In genomic region chr13:49420754-49421605, GRCm38 (mm10) we compare ENCODE assay signal across 8 mouse cellular contexts. TPM values are rescaled to one million over a fixed set of nuclear protein-coding genes. Genes with fewer than 3 reads are reported as not detected.
DNase-seq lines count a peak whose midpoint lies in the region; ATAC-seq lines count a peak whose summit lies in the region.

Gene Ippk, plus strand, starts transcription at chr13:49421249.

- peak within 1 kb of the TSS; percentile 89 for H3K4me3 ChIP-seq in brown adipose tissue, adult 24 weeks (ENCODE audit: insufficient read depth, low read depth, low read length)
- H3K4me3 ChIP-seq in heart, embryonic 13.5 days: peak within 1 kb of the TSS; percentile 93
- H3K4me3 ChIP-seq in liver, embryonic 12.5 days: peak within 1 kb of the TSS; percentile 83
- H3K4me3 ChIP-seq in stomach, embryonic 15.5 days (replicated peaks): peak within 1 kb of the TSS; percentile 81

- ATAC-seq in heart, embryonic 13.5 days (ENCODE audit: extremely low read depth, insufficient number of reproducible peaks, low FRiP score, low TSS enrichment): peak; percentile 93
- peak; percentile 98 for ATAC-seq in liver, embryonic 12.5 days
- peak; percentile 98 for ATAC-seq in stomach, embryonic 15.5 days (ENCODE audit: insufficient read depth, low FRiP score, low read depth)

- WGBS in heart, embryonic 13.5 days: under 1% methylated on average over 69 of the region's 69 CpGs
- WGBS in liver, embryonic 12.5 days (ENCODE audit: insufficient replicate concordance): under 1% methylated on average over 69 of the region's 69 CpGs
- under 1% methylated on average over 69 of the region's 69 CpGs for WGBS in stomach, embryonic 15.5 days

- no peaks in the 10 kb centered on the region for H3K36me3 ChIP-seq in heart, embryonic 13.5 days
- 0 out of 2 replicates have a peak, but pooled peaks cover 5% of the 10 kb centered on the region for H3K36me3 ChIP-seq in liver, embryonic 12.5 days
- H3K36me3 ChIP-seq in stomach, embryonic 15.5 days: no peaks in the 10 kb centered on the region

- H3K4me1 ChIP-seq in brown adipose tissue, adult 24 weeks (ENCODE audit: control insufficient read depth, insufficient read depth, insufficient read length, low read length): peaks cover 13% of the 10 kb centered on the region
- H3K4me1 ChIP-seq in heart, embryonic 13.5 days: peaks cover 28% of the 10 kb centered on the region
- peaks cover 53% of the 10 kb centered on the region for H3K4me1 ChIP-seq in liver, embryonic 12.5 days
- peaks cover 18% of the 10 kb centered on the region for H3K4me1 ChIP-seq in stomach, embryonic 15.5 days

- no peaks in the 10 kb centered on the region for H3K9me3 ChIP-seq in heart, embryonic 13.5 days
- H3K9me3 ChIP-seq in liver, embryonic 12.5 days (replicated peaks): no peaks in the 10 kb centered on the region
- H3K9me3 ChIP-seq in stomach, embryonic 15.5 days: no peaks in the 10 kb centered on the region

- peak within 1 kb of the TSS; percentile 93 for H3K27ac ChIP-seq in brown adipose tissue, adult 24 weeks (replicated peaks; ENCODE audit: low read depth, low read length)
- peak within 1 kb of the TSS; percentile 87 for H3K27ac ChIP-seq in heart, embryonic 13.5 days (replicated peaks)
- peak within 1 kb of the TSS; percentile 86 for H3K27ac ChIP-seq in liver, embryonic 12.5 days
- H3K27ac ChIP-seq in stomach, embryonic 15.5 days: peak within 1 kb of the TSS; percentile 88

- peak within 1 kb of the TSS; percentile 99 for H3K4me2 ChIP-seq in heart, embryonic 13.5 days
- peak within 1 kb of the TSS; percentile 96 for H3K4me2 ChIP-seq in liver, embryonic 12.5 days
- H3K4me2 ChIP-seq in stomach, embryonic 15.5 days: peak within 1 kb of the TSS; percentile 89

- peak within 1 kb of the TSS; percentile 90 for H3K9ac ChIP-seq in heart, embryonic 13.5 days
- H3K9ac ChIP-seq in liver, embryonic 12.5 days: peak within 1 kb of the TSS; percentile 81
- H3K9ac ChIP-seq in stomach, embryonic 15.5 days: peak within 1 kb of the TSS; percentile 79

- peaks cover 8% of the 10 kb centered on the region; the same call in 1 of the 2 replicates for H3K27me3 ChIP-seq in heart, embryonic 13.5 days (replicated peaks)
- H3K27me3 ChIP-seq in liver, embryonic 12.5 days (replicated peaks): 0 out of 2 replicates have a peak, but pooled peaks cover 3% of the 10 kb centered on the region
- H3K27me3 ChIP-seq in stomach, embryonic 15.5 days (replicated peaks): no peaks in the 10 kb centered on the region

- DNase-seq in CD4-positive, CD25-positive, alpha-beta regulatory T cell, adult 2 months (ENCODE audit: low read depth, low spot score): peak; percentile 98
- DNase-seq in fat pad, adult 2 months (ENCODE audit: extremely low read depth, low read depth, low spot score): peak; percentile 72
- peak; percentile 99 for DNase-seq in kidney, postnatal 10 days
- peak; percentile 95 to 97 for DNase-seq in natural killer cell, adult 2 months (ENCODE audit: low spot score in 2 of 2)

RNA-seq across cellular contexts. Expression of gene Ippk, which starts in this region (rescaled TPM):
- 4.4 and 5.9 TPM in 2 replicates for polyA plus RNA-seq in brown adipose tissue, adult 24 weeks (2012; ENCODE audit: insufficient read depth, insufficient read length, missing spikeins)
- polyA plus RNA-seq in heart, embryonic 13.5 days (2015; fragmentation: Nextera tagmentation; extraction: Ambion mirVana): 11.5 and 12.5 TPM in 2 replicates
- polyA plus RNA-seq in liver, embryonic 12.5 days (2016; fragmentation: Nextera tagmentation; extraction: Ambion mirVana): 13.6 and 13.9 TPM in 2 replicates
- polyA plus RNA-seq in stomach, embryonic 15.5 days (2015; fragmentation: Nextera tagmentation; extraction: Ambion mirVana): 17.3 and 20.9 TPM in 2 replicates

Comparison
In these comparisons a context has a peak if more than half of its experiments do, and no peak if none do; other contexts are left out.
1. Peak in every context shown above with its lines: DNase-seq, ATAC-seq, H3K4me3 ChIP-seq and H3K27ac ChIP-seq.